Mouse (Mus musculus) limb, embryonic 10.5 days (tissue): ENCODE measurements at regions not wholly inside any gene's neighbourhood (a gene's known extent, or its start where the extent isn't known, plus 50 kb on each side); places are given as distances from the start of the nearest gene placed in this dataset.

ENCODE experiments used
- DNase-seq: peaks from one replicate; pipeline ENCODE4 v3.0.0-alpha.2; 2017; ENCODE audit warnings: low spot score
- H3K27ac ChIP-seq: fragments of 300-500 bp; sonication (generic); 2 replicates; pipeline ENCODE4 v1.5.1; 2016; ENCODE audit warnings: mild to moderate bottlenecking
- H3K27me3 ChIP-seq: fragments of 300-500 bp; sonication (generic); 2 replicates; pipeline ENCODE4 v1.6.1; 2016; ENCODE audit warnings: low read depth, mild to moderate bottlenecking; ENCODE audit not compliant: poor library complexity, severe bottlenecking
- H3K36me3 ChIP-seq: fragments of 300-500 bp; sonication (generic); 2 replicates; pipeline ENCODE4 v1.6.1; 2016; ENCODE audit warnings: mild to moderate bottlenecking, moderate library complexity
- H3K4me1 ChIP-seq: fragments of 300-500 bp; sonication (generic); 2 replicates; pipeline ENCODE4 v1.6.1; 2016
- H3K4me3 ChIP-seq: fragments of 300-500 bp; sonication (generic); 2 replicates; pipeline ENCODE4 v1.5.1; 2016; ENCODE audit warnings: mild to moderate bottlenecking, moderate library complexity
- H3K9me3 ChIP-seq: fragments of 300-500 bp; sonication (generic); replicated peaks from 2 replicates; pipeline ENCODE4 v1.6.1; 2016; ENCODE audit warnings: mild to moderate bottlenecking
- WGBS: fragments of 180-500 bp; shearing (Covaris S2); methylation state at CpG from one replicate; pipeline ENCODE4 v1.1.7; 2016; 5-methylcytosine and 5-hydroxymethylcytosine counted together

GRCm38 (mm10) chr7:115147352-115147977 lies 404.0 kb downstream of the Insc start:
- 93% methylated on average over 5 of the region's 5 CpGs for WGBS
- Histone ChIP-seq H3K9me3 (no peaks in the 10 kb centered on the region), H3K4me1 (peaks cover 13% of the 10 kb centered on the region), H3K36me3 (no peaks in the 10 kb centered on the region), H3K27me3 (no peaks in the 10 kb centered on the region), H3K27ac (no peak overlapping the region), H3K4me3 (no peak overlapping the region)
- DNase-seq: no peak

DNA sequence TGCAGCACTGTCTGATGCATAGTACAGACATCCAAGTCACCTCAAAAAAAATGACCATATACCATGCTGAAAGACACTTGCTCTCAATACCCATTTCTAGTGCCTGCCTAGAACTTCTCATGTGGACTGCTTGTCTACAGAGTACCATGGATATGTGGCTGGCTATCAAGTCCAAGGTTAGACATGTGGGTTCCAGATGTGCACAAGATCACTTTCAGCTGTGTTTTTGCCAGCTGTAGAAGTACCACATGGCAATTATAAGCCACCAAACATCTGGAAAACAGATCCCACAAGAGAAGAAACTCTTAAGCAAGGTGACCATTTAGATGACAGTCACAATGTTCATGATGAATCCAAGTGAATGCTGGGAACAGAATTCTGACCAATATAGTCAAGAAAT lies 409.8 kb downstream of the Insc start:
- H3K4me1 ChIP-seq: peaks cover 35% of the 10 kb centered on the region
- no peaks in the 10 kb centered on the region for H3K27me3 ChIP-seq
- peak; percentile 67 for DNase-seq
- H3K27ac ChIP-seq: peak overlapping the region; percentile 79
- no peaks in the 10 kb centered on the region for H3K9me3 ChIP-seq
- no peaks in the 10 kb centered on the region for H3K36me3 ChIP-seq
- no peak overlapping the region for H3K4me3 ChIP-seq

- DNase-seq: peak; percentile 45
- no peaks in the 10 kb centered on the region for H3K9me3 ChIP-seq
- H3K27ac ChIP-seq: peak overlapping the region; percentile 79
- WGBS: 48% methylated on average over 4 of the region's 4 CpGs
- no peaks in the 10 kb centered on the region for H3K36me3 ChIP-seq
- no peaks in the 10 kb centered on the region for H3K27me3 ChIP-seq
- no peak overlapping the region for H3K4me3 ChIP-seq
- peaks cover 31% of the 10 kb centered on the region for H3K4me1 ChIP-seq
Observed at GRCm38 (mm10) chr7:115153764-115154509, 410.4 kb downstream of the Insc start.

DNA sequence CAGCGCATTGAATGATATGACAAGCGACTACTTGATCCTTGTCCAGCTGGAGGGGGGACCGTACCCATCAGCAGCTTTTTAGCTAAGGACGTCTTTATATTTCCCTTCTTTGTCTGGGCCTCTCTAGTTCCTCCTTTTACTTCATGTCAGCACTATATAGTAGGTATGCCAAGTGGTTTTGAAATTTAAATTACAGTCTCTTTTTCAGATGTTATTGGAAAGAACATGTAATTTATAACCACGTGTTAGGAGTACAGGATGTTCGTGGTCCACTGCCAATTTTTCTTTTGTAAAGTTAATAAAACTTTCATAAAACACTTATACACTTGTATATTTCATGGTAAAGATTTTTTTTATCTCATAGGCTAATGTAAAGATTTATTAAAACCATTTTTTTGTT lies 426.5 kb downstream of the Insc start:
- no peak for DNase-seq
- Histone ChIP-seq H3K4me3 (no peak overlapping the region), H3K9me3 (no peaks in the 10 kb centered on the region), H3K27ac (no peak overlapping the region), H3K27me3 (no peaks in the 10 kb centered on the region), H3K4me1 (0 out of 2 replicates have a peak, but pooled peaks cover 3% of the 10 kb centered on the region), H3K36me3 (no peaks in the 10 kb centered on the region)
- 66% methylated on average over 6 of the region's 6 CpGs for WGBS

GRCm38 (mm10) chr7:115170439-115170838 lies 426.9 kb downstream of the Insc start:
- H3K4me1 ChIP-seq: 0 out of 2 replicates have a peak, but pooled peaks cover 3% of the 10 kb centered on the region
- WGBS: 62% methylated on average over 9 of the region's 9 CpGs
- H3K36me3 ChIP-seq: no peaks in the 10 kb centered on the region
- no peaks in the 10 kb centered on the region for H3K27me3 ChIP-seq
- DNase-seq: no peak
- no peak overlapping the region for H3K4me3 ChIP-seq
- H3K9me3 ChIP-seq: no peaks in the 10 kb centered on the region
- H3K27ac ChIP-seq: no peak overlapping the region

- no peak overlapping the region for H3K4me3 ChIP-seq
- no peaks in the 10 kb centered on the region for H3K36me3 ChIP-seq
- H3K27me3 ChIP-seq: peaks cover 41% of the 10 kb centered on the region; the same call in 1 of the 2 replicates
- no peak for DNase-seq
- H3K9me3 ChIP-seq: no peaks in the 10 kb centered on the region
- H3K4me1 ChIP-seq: peaks cover 8% of the 10 kb centered on the region
- WGBS: 65% methylated on average over 5 of the region's 5 CpGs
- no peak overlapping the region for H3K27ac ChIP-seq
Observed at GRCm38 (mm10) chr7:115192482-115192881, 449.0 kb downstream of the Insc start.

- 17% methylated on average over 9 of the region's 9 CpGs for WGBS
- H3K36me3 ChIP-seq: no peaks in the 10 kb centered on the region
- peaks cover 8% of the 10 kb centered on the region for H3K4me1 ChIP-seq
- H3K27me3 ChIP-seq: peaks cover 41% of the 10 kb centered on the region; the same call in 1 of the 2 replicates
- no peak overlapping the region for H3K4me3 ChIP-seq
- H3K27ac ChIP-seq: no peak overlapping the region
- H3K9me3 ChIP-seq: no peaks in the 10 kb centered on the region
- no peak for DNase-seq
Observed at GRCm38 (mm10) chr7:115192992-115193761, 449.7 kb downstream of the Insc start.

- no peak overlapping the region for H3K4me3 ChIP-seq
Observed at GRCm38 (mm10) chr7:115204916-115205315, 461.4 kb downstream of the Insc start.

GRCm38 (mm10) chr7:115206479-115207134 lies 463.1 kb downstream of the Insc start:
- H3K4me3 ChIP-seq: no peak overlapping the region
- 0 out of 2 replicates have a peak, but pooled peaks cover 5% of the 10 kb centered on the region for H3K27me3 ChIP-seq
- no peak for DNase-seq
- peaks cover 5% of the 10 kb centered on the region for H3K4me1 ChIP-seq
- no peaks in the 10 kb centered on the region for H3K9me3 ChIP-seq
- no peak overlapping the region for H3K27ac ChIP-seq
- no peaks in the 10 kb centered on the region for H3K36me3 ChIP-seq
- 66% methylated on average over 9 of the region's 9 CpGs for WGBS

More at GRCm38 (mm10) chr7:115204916-115205315, 461.4 kb downstream of the Insc start:
- H3K27ac ChIP-seq: no peak overlapping the region
- WGBS: 20% methylated on average over 3 of the region's 3 CpGs
- H3K36me3 ChIP-seq: no peaks in the 10 kb centered on the region
- H3K9me3 ChIP-seq: no peaks in the 10 kb centered on the region
- peaks cover 5% of the 10 kb centered on the region for H3K4me1 ChIP-seq
- 0 out of 2 replicates have a peak, but pooled peaks cover 5% of the 10 kb centered on the region for H3K27me3 ChIP-seq
- DNase-seq: no peak

DNA sequence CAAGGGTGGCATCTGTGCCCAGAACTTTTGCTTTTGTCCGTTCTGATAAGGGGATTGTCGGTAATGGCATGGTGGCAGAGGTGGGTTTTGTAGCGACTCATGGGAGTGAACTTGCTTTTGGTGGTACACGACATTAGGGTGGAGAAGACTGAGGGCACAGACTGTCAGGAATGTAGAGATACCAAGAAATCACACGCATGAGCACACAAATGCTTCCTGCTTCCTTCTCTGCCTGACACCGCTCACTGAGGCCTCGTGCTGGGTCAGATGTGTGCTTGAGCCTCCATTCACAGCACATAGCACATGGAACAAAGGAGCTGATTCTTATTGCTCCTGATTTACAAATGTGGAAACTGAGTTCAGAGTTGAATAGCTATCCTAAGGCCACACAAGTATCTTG lies 465.3 kb downstream of the Insc start:
- no peaks in the 10 kb centered on the region for H3K9me3 ChIP-seq
- H3K27ac ChIP-seq: no peak overlapping the region
- no peaks in the 10 kb centered on the region for H3K36me3 ChIP-seq
- no peak overlapping the region for H3K4me3 ChIP-seq
- 0 out of 2 replicates have a peak, but pooled peaks cover 7% of the 10 kb centered on the region for H3K27me3 ChIP-seq
- H3K4me1 ChIP-seq: peaks cover 5% of the 10 kb centered on the region
- 93% methylated on average over 7 of the region's 7 CpGs for WGBS
- no peak for DNase-seq

DNA sequence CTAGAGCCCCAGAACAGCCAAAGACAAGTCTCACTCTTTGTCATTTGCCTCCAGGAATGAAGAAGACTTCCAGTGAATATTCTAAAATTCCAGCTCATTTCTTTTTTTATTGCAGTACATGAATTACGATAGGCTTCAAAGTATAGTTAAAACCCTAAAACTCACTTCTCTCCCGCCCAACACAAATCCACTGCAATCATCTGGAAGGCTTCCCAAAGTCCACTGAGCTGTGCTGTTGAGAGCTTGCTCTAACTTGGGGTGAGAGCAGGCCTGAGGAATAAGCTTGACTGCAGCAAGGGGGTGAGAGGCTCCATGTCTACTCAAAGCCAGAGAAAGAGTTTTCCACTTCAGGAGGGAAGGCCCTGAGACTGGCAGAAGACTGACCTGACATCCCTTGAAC lies 466.5 kb downstream of the Insc start:
- Histone ChIP-seq H3K27ac (no peak overlapping the region), H3K4me3 (no peak overlapping the region), H3K4me1 (no peaks in the 10 kb centered on the region; the same call in 1 of the 2 replicates), H3K36me3 (no peaks in the 10 kb centered on the region), H3K9me3 (no peaks in the 10 kb centered on the region), H3K27me3 (0 out of 2 replicates have a peak, but pooled peaks cover 11% of the 10 kb centered on the region)
- WGBS: 75% methylated on average over 2 of the region's 2 CpGs
- no peak for DNase-seq

DNA sequence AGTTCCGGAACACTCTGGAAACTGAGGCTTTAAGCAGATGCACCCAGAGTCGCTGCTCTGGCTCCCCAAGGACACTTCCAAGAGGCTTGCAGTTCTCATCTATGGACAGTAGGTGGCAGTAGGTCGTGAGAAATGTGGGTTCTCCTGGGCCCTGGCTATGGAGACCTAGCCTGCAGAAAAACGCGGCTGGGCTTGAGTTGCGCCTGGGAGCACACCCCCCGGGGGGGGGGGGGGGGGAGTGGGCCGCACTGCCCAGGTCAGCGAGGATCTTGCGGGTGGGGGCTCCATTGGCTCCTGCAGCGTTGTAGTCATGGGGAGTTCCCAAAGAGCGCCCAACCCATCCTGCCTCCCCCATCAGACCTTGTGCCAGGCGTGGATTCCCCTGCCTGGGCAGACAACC lies 473.3 kb downstream of the Insc start:
- Histone ChIP-seq H3K9me3 (no peaks in the 10 kb centered on the region), H3K4me3 (peak overlapping the region; percentile 49), H3K27me3 (peaks cover 35% of the 10 kb centered on the region), H3K36me3 (no peaks in the 10 kb centered on the region), H3K4me1 (peaks cover 21% of the 10 kb centered on the region), H3K27ac (peak overlapping the region; percentile 82)
- DNase-seq: peak; percentile 90
- WGBS: under 1% methylated on average over 13 of the region's 13 CpGs
